Mouse (Mus musculus) CH12.LX (cell line): ENCODE measurements around the gene Adh1. TPM values are rescaled to one million over a fixed set of nuclear protein-coding genes. Genes with fewer than 3 reads are reported as not detected.

Source experiments
- DNase-seq: peaks from one replicate; pipeline ENCODE4 v3.0.0-alpha.2; 2013; ENCODE audit errors: extremely low read depth
- H3K27ac ChIP-seq: 2 replicates; pipeline ENCODE4 v1.5.1; 2012; ENCODE audit warnings: low read depth, mild to moderate bottlenecking, control low read depth, moderate library complexity; ENCODE audit not compliant: insufficient read depth
- H3K27me3 ChIP-seq: replicated peaks from 2 replicates; pipeline ENCODE3; 2012; ENCODE audit warnings: inconsistent platforms
- H3K36me3 ChIP-seq, 2 experiments: replicated peaks in 1 of 2; 2 replicates each; pipeline versions ENCODE3 to v1.6.1; 2012; ENCODE audit warnings: inconsistent platforms in 1 of 2, low read length in 1 of 2, mild to moderate bottlenecking in 1 of 2, mixed read lengths in 1 of 2, moderate library complexity in 1 of 2; ENCODE audit not compliant: control insufficient read depth in 1 of 2, insufficient read depth in 1 of 2
- H3K4me1 ChIP-seq, 2 experiments: 2 replicates each; pipeline ENCODE4 v1.6.1; 2012; ENCODE audit warnings: inconsistent platforms in 1 of 2, moderate library complexity in 1 of 2; ENCODE audit not compliant: insufficient read depth in 2 of 2, control insufficient read depth in 1 of 2
- H3K4me2 ChIP-seq: 2 replicates; pipeline ENCODE4 v1.6.1; 2012; ENCODE audit warnings: low read depth, mild to moderate bottlenecking, control low read depth; ENCODE audit not compliant: poor library complexity, insufficient read depth, severe bottlenecking
- H3K4me3 ChIP-seq, 3 experiments: fragments of 150-350 bp in 1 of 3; sonication (generic) in 1 of 3; replicated peaks in 1 of 3; 2 replicates each; pipeline versions ENCODE3 to v1.5.1; 2011 to 2012; ENCODE audit warnings: low read depth in 2 of 3, low read length in 2 of 3, mild to moderate bottlenecking in 2 of 3, moderate library complexity in 2 of 3, control low read depth in 1 of 3, improper control_type of control experiment in 1 of 3, inconsistent platforms in 1 of 3, mixed read lengths in 1 of 3; ENCODE audit not compliant: poor library complexity in 1 of 3
- H3K79me2 ChIP-seq: replicated peaks from 2 replicates; pipeline ENCODE4 v1.6.1; 2012; ENCODE audit warnings: mild to moderate bottlenecking, moderate library complexity; ENCODE audit not compliant: control insufficient read depth, poor library complexity, insufficient read depth, severe bottlenecking; ENCODE audit errors: extremely low read depth
- H3K9ac ChIP-seq: 2 replicates; pipeline ENCODE4 v1.6.1; 2012; ENCODE audit warnings: low read depth, mild to moderate bottlenecking, control low read depth, moderate library complexity; ENCODE audit not compliant: insufficient read depth
- H3K9me3 ChIP-seq: replicated peaks from 2 replicates; pipeline ENCODE3; 2012; ENCODE audit warnings: low read length, inconsistent platforms, mixed read lengths
- CHD1 ChIP-seq: IDR thresholded peaks from 2 replicates; pipeline ENCODE4 v1.6.1; 2012; ENCODE audit warnings: low read depth, low read length, improper control_type of control experiment, inconsistent platforms
- CHD2 ChIP-seq: IDR thresholded peaks from 2 replicates; pipeline ENCODE4 v1.6.1; 2011; ENCODE audit warnings: low read length, improper control_type of control experiment
- ELF1 ChIP-seq: IDR thresholded peaks from 2 replicates; pipeline ENCODE4 v1.6.1; 2014; ENCODE audit warnings: low read depth, mild to moderate bottlenecking, inconsistent platforms, low read length, improper control_type of control experiment
- EP300 ChIP-seq: IDR thresholded peaks from 2 replicates; pipeline ENCODE4 v1.6.1; 2011; ENCODE audit warnings: low read length, improper control_type of control experiment
- HCFC1 ChIP-seq: IDR thresholded peaks from 2 replicates; pipeline ENCODE4 v1.6.1; 2012; ENCODE audit warnings: low read depth, mild to moderate bottlenecking, inconsistent platforms, low read length, improper control_type of control experiment
- IRF4 ChIP-seq: IDR thresholded peaks from 2 replicates; pipeline ENCODE4 v1.6.1; 2014; ENCODE audit warnings: low read depth, mild to moderate bottlenecking, inconsistent platforms, low read length, improper control_type of control experiment
- KAT2A ChIP-seq: IDR thresholded peaks from 2 replicates; pipeline ENCODE4 v1.6.1; 2012; ENCODE audit warnings: low read length, improper control_type of control experiment, inconsistent platforms; ENCODE audit not compliant: insufficient replicate concordance
- MAFK ChIP-seq: IDR thresholded peaks from 2 replicates; pipeline ENCODE4 v1.6.1; 2011; ENCODE audit warnings: low read length, improper control_type of control experiment; ENCODE audit not compliant: insufficient replicate concordance
- MAX ChIP-seq: IDR thresholded peaks from 2 replicates; pipeline ENCODE4 v1.6.1; 2011; ENCODE audit warnings: low read length, improper control_type of control experiment
- MXI1 ChIP-seq: IDR thresholded peaks from 2 replicates; pipeline ENCODE4 v1.6.1; 2011; ENCODE audit warnings: mild to moderate bottlenecking, low read depth, low read length, improper control_type of control experiment
- PAX5 ChIP-seq: IDR thresholded peaks from 2 replicates; pipeline ENCODE4 v1.6.1; 2012; ENCODE audit warnings: low read length, inconsistent platforms, mixed read lengths
- POLR2A ChIP-seq: IDR thresholded peaks from 2 replicates; pipeline ENCODE4 v1.6.1; 2011; ENCODE audit warnings: low read depth, mild to moderate bottlenecking, improper control_type of control experiment, low read length
- POLR2AphosphoS2 ChIP-seq: IDR thresholded peaks from 2 replicates; pipeline ENCODE4 v1.6.1; 2011; ENCODE audit warnings: low read depth, low read length, improper control_type of control experiment
- SIN3A ChIP-seq: IDR thresholded peaks from 2 replicates; pipeline ENCODE4 v1.6.1; 2012; ENCODE audit warnings: low read length, improper control_type of control experiment, inconsistent platforms
- SMC3 ChIP-seq: IDR thresholded peaks from 2 replicates; pipeline ENCODE4 v1.6.1; 2011; ENCODE audit warnings: low read depth, low read length, improper control_type of control experiment
- TBP ChIP-seq: conservative IDR thresholded peaks from 2 replicates; pipeline ENCODE4 v1.6.1; 2011; ENCODE audit warnings: low read depth, low read length, improper control_type of control experiment
- ZC3H11A ChIP-seq: IDR thresholded peaks from 2 replicates; pipeline ENCODE4 v1.6.1; 2012; ENCODE audit warnings: low read depth, mild to moderate bottlenecking, inconsistent platforms, low read length, improper control_type of control experiment
- dilution Hi-C: fragments of 300-500 bp; cut with MboI; formaldehyde crosslinking; loops from 2 replicates; pipeline ENCODE4 v1.14.3; 2020; ENCODE audit warnings: low sequenced_read_pairs; ENCODE audit not compliant: extremely low pct_unique_long_range_greater_than_20kb, extremely low pct_ligation_motif_present
- in situ Hi-C: fragments of 300-500 bp; cut with MboI; formaldehyde crosslinking; loops from 3 replicates; pipeline ENCODE4 v1.14.3; 2019; ENCODE audit warnings: low sequenced_read_pairs, low pct_ligation_motif_present, low pct_unique_long_range_greater_than_20kb, mixed read lengths
- polyA plus RNA-seq: library from polyadenylated mRNA; unstranded; fragments of >175 nt; gene quantifications from 2 replicates; pipeline ENCODE4 v1.2.1, GENCODE M21; 2012; ENCODE audit warnings: low read depth; ENCODE audit not compliant: insufficient read length
- total RNA-seq, 2 experiments: library from RNA; depleted of rRNA; stranded (reverse); fragments of 300-350 nt in 1 of 2; fragments of >200 nt in 1 of 2; gene quantifications; 2 replicates each; pipeline ENCODE4 v1.2.3; 2012 to 2014

The Adh1 gene
- total and polyA plus RNA-seq, 3 experiments = not detected

DNA sequence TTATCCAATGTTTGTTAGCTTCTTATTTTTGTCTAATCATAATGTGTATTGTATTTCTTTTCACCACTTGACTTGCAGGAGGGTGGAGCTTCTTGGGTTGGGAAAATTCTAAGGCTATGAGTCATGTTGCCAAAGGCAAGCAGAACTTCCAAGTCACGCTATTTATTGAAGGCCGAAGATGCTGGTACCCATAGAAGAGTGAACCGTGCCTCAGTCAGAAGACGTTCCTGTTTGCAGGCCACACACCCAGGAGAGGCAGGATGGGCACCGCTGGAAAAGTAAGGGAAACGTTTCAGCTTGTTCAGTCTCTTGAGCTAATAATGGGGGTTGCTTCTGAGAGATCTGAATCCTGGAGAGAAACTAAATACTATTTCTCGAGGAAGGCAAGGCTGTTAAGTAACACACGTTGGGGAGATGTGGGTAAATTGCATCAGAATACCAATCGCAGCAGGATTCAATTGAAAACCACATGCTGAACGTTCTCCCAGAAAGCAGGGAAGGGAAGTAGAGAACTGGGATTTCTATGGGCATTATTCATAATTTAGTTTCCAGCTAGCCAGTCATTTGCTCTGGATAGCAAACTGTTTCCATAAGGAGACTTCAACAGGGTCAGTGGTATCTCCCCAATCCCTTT is 43.0 kb upstream of the Adh1 start, which contains the start of gene Adh7:
Gene Adh7 (plus strand): TSS at position 130 of the 634 bp plus-strand sequence.
- dilution Hi-C loops (no loop called here), in situ Hi-C loops (no loop called here)
- no peaks in the 10 kb centered on the region for H3K4me1 ChIP-seq
- H3K4me3 ChIP-seq = no peak within 1 kb of the TSS
- no peaks in the 10 kb centered on the region for H3K27me3 ChIP-seq
- no peaks in the 10 kb centered on the region for H3K79me2 ChIP-seq
- no peak within 1 kb of the TSS for H3K4me2 ChIP-seq
- no peak within 1 kb of the TSS for H3K9ac ChIP-seq
- no peak for DNase-seq
- H3K36me3 ChIP-seq = no peaks in the 10 kb centered on the region
- peaks cover 5% of the 10 kb centered on the region for H3K9me3 ChIP-seq
- no peak for TF ChIP-seq ELF1
- no peak for TF ChIP-seq KAT2A
- TF ChIP-seq MAX = no peak
- no peak for TF ChIP-seq CHD1
- TF ChIP-seq SMC3 = no peak
- TF ChIP-seq MAFK = no peak
- no peak for TF ChIP-seq HCFC1
- TF ChIP-seq ZC3H11A = no peak
- no peak for TF ChIP-seq SIN3A
- TF ChIP-seq CHD2 = no peak
- no peak for TF ChIP-seq MXI1
- no peak for TF ChIP-seq PAX5
- H3K27ac ChIP-seq = no peak within 1 kb of the TSS

DNA sequence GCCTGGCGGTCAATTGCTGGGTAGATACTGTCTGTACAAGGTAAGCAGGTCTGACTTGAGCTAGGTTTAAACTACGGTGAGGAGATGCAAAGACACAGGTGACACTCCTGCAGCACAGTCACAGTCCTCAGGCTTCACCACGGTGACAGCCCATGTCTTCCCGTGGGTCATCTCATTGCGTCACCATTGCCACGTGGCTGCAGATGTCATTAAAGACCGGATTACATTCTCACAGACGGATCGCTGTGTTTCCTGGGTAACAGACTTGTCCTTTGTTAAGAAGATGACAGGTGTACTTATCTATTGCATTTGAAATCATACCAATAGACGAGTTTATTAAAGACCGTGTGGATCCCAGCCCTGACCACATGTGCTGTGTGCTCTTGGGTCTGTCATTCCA is 39.7 kb upstream of the Adh1 start:
- no peak overlapping the region for H3K9ac ChIP-seq
- no peaks in the 10 kb centered on the region for H3K9me3 ChIP-seq
- H3K27me3 ChIP-seq = no peaks in the 10 kb centered on the region
- dilution Hi-C loops (no loop called here), in situ Hi-C loops (loop anchor here (10.0 kb wide), 1 partner anchor 214 kb away; no protein-coding TSS in a partner anchor)
- no peak overlapping the region for H3K4me2 ChIP-seq
- H3K36me3 ChIP-seq = no peaks in the 10 kb centered on the region
- no peak overlapping the region for H3K4me3 ChIP-seq
- peaks cover 5% of the 10 kb centered on the region in 2 experiments; a peak in 1 of 4 replicates for H3K4me1 ChIP-seq
- H3K27ac ChIP-seq = no peak overlapping the region
- no peaks in the 10 kb centered on the region for H3K79me2 ChIP-seq
- no peak for DNase-seq
- TF ChIP-seq IRF4 = no peak
- no peak for TF ChIP-seq SMC3
- no peak for TF ChIP-seq POLR2AphosphoS2

DNA sequence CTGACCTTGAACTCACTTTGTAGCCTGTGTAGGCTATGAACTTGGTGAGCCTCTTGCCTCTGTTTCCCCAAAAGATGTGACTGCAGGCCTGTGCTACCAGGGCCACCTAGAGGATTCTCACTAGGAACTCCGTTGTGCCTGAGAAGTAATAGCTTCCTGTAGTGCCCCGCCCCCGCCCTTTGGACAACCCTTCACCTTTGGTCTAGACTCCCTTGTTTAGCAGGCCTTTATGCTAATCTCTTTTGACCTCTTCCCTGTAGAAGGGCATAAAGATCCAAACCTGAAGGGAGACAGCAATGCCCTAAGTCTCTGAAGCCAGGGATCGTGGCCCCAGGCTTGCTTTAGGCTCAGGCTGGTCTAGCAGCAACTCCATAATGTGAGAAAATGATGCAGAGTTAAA is 38.3 kb upstream of the Adh1 start:
- in situ Hi-C loops = loop anchor here (10.0 kb wide), 1 partner anchor 212 kb away; no protein-coding TSS in a partner anchor
- dilution Hi-C loops = no loop called here
- Histone ChIP-seq H3K4me2 (no peak overlapping the region), H3K4me3 (no peak overlapping the region), H3K9ac (no peak overlapping the region), H3K4me1 (peaks cover 5% of the 10 kb centered on the region in 2 experiments; a peak in 1 of 4 replicates), H3K9me3 (no peaks in the 10 kb centered on the region), H3K27me3 (no peaks in the 10 kb centered on the region), H3K27ac (no peak overlapping the region), H3K36me3 (no peaks in the 10 kb centered on the region), H3K79me2 (no peaks in the 10 kb centered on the region)
- DNase-seq = no peak
- no peak for TF ChIP-seq MAX
- no peak for TF ChIP-seq EP300
- TF ChIP-seq POLR2A = no peak
- no peak for TF ChIP-seq TBP
- no peak for TF ChIP-seq CHD1
- no peak for TF ChIP-seq MXI1
